Mouse (Mus musculus) retina, adult 2 months (tissue): Measurements from ENCODE around the gene Gm136.
A peak's percentile ranks its signal among the peaks of the same experiment; 100 is the strongest.

Source experiments
- DNase-seq: peaks from one replicate; pipeline ENCODE4 v3.0.0-alpha.2; 2012; ENCODE audit warnings: low read depth, low spot score

Gm136 gene

DNA sequence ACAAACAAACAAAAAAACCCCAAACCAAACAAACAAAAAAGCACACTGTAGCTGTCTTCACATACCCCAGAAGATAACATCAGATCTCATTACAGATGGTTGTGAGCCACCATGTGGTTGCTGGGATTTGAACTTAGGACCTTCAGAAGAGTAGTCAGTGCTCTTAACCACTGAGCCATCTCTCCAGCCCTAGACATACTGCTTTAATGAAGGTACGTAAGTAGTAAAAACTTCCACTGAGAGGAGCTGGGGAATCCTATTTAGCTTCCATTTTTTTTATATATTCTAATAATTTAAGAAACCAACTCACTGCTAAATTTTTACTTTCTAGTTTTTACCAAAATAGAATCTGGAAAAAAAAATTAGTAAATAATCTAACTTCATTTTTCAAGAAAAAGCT lies 41.0 kb downstream of the Gm136 start:
- DNase-seq = no peak

DNA sequence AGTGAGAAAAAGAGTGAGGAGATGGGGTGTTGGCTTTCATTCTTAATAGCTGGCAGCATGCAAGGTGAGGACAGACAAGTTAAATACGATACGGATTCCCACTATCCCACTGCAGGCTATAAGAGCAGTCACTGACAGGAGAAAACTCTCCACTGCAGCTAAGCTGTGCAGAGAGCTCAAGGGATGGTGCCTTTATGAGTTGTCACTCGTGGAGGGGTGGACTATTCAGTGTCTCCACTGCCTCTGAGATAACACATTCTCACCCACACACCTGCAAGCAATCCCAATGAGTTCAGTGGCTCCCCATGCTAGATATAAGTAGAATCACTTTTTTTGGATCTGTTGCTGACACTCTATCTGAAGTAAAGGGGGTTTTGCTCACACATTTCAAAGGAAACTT lies 47.9 kb downstream of the Gm136 start:
- no peak for DNase-seq

DNA sequence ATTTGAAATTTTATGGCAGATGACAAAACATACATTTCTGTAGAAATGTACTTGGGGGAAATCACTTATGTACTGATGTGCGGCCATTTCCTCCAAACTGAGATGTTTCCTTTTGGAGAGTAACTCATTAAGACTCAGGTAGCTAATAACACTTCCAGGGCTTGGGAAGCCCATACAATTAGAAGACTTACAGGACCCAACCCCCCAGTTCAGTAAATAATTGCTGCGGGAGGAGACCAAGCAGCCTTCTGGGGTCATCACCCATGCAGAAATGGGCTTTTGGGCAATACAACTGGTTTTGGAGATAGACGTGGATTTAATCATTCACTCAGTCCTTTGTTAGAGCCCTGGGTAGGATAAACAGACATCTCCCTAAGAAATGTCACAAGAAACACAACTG lies 48.8 kb downstream of the Gm136 start:
- DNase-seq = no peak

DNA sequence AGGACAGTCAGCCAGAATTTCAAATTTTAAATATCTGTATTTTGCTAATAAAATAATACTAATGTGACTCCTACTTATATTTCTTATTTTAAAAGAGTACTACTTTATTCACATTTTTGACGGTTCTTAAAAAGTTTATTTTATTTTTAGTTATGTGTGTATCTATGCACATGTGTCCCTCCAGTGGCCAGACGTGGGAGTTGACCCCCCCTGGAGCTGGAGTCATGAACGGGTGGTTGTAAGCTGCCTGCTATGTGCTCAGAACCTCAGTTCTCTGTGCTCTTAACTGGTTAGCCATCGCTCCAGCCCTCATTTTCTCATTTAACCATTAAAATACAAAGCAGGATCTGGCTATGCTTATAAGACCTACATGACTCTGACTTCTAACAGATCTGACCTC lies 53.0 kb downstream of the Gm136 start:
- no peak for DNase-seq

DNA sequence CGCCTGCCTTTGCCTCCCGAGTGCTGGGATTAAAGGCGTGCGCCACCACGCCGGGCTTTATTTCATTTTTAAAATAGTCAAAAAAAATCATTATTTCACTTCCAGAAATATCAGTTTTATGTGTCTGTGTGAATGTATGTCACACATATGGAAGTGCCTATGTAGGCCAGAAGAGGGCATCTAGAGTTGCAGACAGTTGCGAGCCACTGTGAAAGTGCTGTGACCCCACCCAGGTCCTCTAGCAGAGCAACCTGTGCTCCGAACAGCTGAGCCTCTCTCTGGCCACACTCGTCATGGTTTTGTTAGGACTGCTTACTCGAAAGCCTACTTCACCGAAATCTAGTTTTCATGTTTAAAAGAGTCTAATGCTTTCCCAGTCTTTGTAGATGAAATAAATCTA lies 53.8 kb downstream of the Gm136 start:
- no peak for DNase-seq

DNA sequence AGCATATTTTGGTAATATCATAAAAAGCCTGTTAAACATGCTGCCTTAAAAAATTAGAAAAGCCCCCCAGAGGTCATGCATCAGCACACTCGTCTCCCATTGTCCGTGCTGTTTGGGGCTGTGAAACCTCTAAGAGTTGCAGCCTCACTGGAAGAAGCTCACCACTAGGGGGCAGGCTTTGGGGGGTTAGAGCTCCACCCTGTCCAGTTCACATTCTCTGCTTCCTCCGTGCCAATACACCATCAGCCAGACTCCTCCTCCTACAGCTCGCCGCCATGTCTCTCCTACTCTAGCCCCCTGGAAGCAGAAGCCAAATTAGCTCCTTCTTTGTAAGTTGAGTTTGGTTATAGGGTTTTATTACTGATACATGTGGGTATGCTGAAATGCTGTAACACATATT lies 54.5 kb downstream of the Gm136 start:
- DNase-seq = peak; percentile 30
